Mouse (Mus musculus): ENCODE measurements around the gene Cacna1d. TPM values are rescaled to one million over a fixed set of nuclear protein-coding genes. Genes with fewer than 3 reads are reported as not detected.

The Cacna1d gene
- total RNA-seq, 2 experiments from 2014 or later, result 32.7 to 32.9 TPM

GRCm38 (mm10) chr14:30459891-30460523, 31.2 kb downstream of the Cacna1d start:
- peak; percentile 44 to 55 for DNase-seq (ENCODE audit: low spot score in 2 of 2)

GRCm38 (mm10) chr14:30458820-30459219, 32.4 kb downstream of the Cacna1d start:
- no peak for DNase-seq (ENCODE audit: low spot score in 2 of 2)

- no peak for DNase-seq (ENCODE audit: low spot score in 2 of 2)
Measured at GRCm38 (mm10) chr14:30457897-30458296, 33.4 kb downstream of the Cacna1d start.

GRCm38 (mm10) chr14:30457436-30457835, 33.8 kb downstream of the Cacna1d start:
- no peak for DNase-seq (ENCODE audit: low spot score in 2 of 2)

GRCm38 (mm10) chr14:30455801-30456595, 35.3 kb downstream of the Cacna1d start:
- no peak for DNase-seq (ENCODE audit: low spot score in 2 of 2)

GRCm38 (mm10) chr14:30439915-30440314, 51.3 kb downstream of the Cacna1d start:
- DNase-seq (ENCODE audit: low spot score in 2 of 2), result no peak

- no peak for DNase-seq (ENCODE audit: low spot score in 2 of 2)
Measured at GRCm38 (mm10) chr14:30435316-30435715, 55.9 kb downstream of the Cacna1d start.

GRCm38 (mm10) chr14:30430446-30430845, 60.8 kb downstream of the Cacna1d start:
- no peak for DNase-seq (ENCODE audit: low spot score in 2 of 2)

- DNase-seq (ENCODE audit: low spot score in 2 of 2), result no peak
Measured at GRCm38 (mm10) chr14:30430026-30430425, 61.2 kb downstream of the Cacna1d start.

- no peak for DNase-seq (ENCODE audit: low spot score in 2 of 2)
Measured at GRCm38 (mm10) chr14:30429606-30430005, 61.6 kb downstream of the Cacna1d start.

- no peak for DNase-seq (ENCODE audit: low spot score in 2 of 2)
Measured at GRCm38 (mm10) chr14:30428757-30429156, 62.5 kb downstream of the Cacna1d start.

- no peak for DNase-seq (ENCODE audit: low spot score in 2 of 2)
Measured at GRCm38 (mm10) chr14:30425876-30426275, 65.4 kb downstream of the Cacna1d start.

- no peak for DNase-seq (ENCODE audit: low spot score in 2 of 2)
Measured at GRCm38 (mm10) chr14:30425175-30425574, 66.1 kb downstream of the Cacna1d start.

GRCm38 (mm10) chr14:30424638-30425037, 66.6 kb downstream of the Cacna1d start:
- no peak for DNase-seq (ENCODE audit: low spot score in 2 of 2)

GRCm38 (mm10) chr14:30422376-30423140, 68.7 kb downstream of the Cacna1d start:
- DNase-seq (ENCODE audit: low spot score in 2 of 2), result no peak

- no peak for DNase-seq (ENCODE audit: low spot score in 2 of 2)
Measured at GRCm38 (mm10) chr14:30419458-30419857, 71.8 kb downstream of the Cacna1d start.

- DNase-seq (ENCODE audit: low spot score in 2 of 2), result no peak
Measured at GRCm38 (mm10) chr14:30419046-30419445, 72.2 kb downstream of the Cacna1d start.

GRCm38 (mm10) chr14:30415830-30416229, 75.4 kb downstream of the Cacna1d start:
- no peak for DNase-seq (ENCODE audit: low spot score in 2 of 2)

GRCm38 (mm10) chr14:30414131-30414530, 77.1 kb downstream of the Cacna1d start:
- DNase-seq (ENCODE audit: low spot score in 2 of 2), result no peak

- DNase-seq (ENCODE audit: low spot score in 2 of 2), result no peak
Measured at GRCm38 (mm10) chr14:30409331-30409730, 81.9 kb downstream of the Cacna1d start.

GRCm38 (mm10) chr14:30405456-30406225, 85.6 kb downstream of the Cacna1d start:
- no peak for DNase-seq (ENCODE audit: low spot score in 2 of 2)
